Mouse (Mus musculus): ENCODE measurements around the gene Krtap16-1. TPM values are rescaled to one million over a fixed set of nuclear protein-coding genes. Genes with fewer than 3 reads are reported as not detected.

The Krtap16-1 gene
- polyA plus RNA-seq (2015; fragmentation: Nextera tagmentation; extraction: Ambion mirVana), result not detected in 2 replicates

GRCm38 (mm10) chr11:99986180-99986647 is at the start of gene Krtap16-1:
Gene Krtap16-1 (minus strand): TSS chr11:99986597.
- Histone ChIP-seq H3K4me2 (ENCODE audit: low read depth, low read length) (no peak within 1 kb of the TSS), H3K27ac (ENCODE audit: low read length) (no peak within 1 kb of the TSS), H3K9me3 (replicated peaks; ENCODE audit: control insufficient read depth, low read length) (no peaks in the 10 kb centered on the region), H3K27me3 (ENCODE audit: control insufficient read depth, insufficient read depth, low read length) (peaks cover 4% of the 10 kb centered on the region), H3K9ac (ENCODE audit: low read length) (no peak within 1 kb of the TSS), H3K4me1 (ENCODE audit: control insufficient read depth, insufficient read depth, low read length) (no peaks in the 10 kb centered on the region), H3K4me3 (ENCODE audit: low read length) (no peak within 1 kb of the TSS), H3K36me3 (ENCODE audit: control insufficient read depth, insufficient read depth) (no peaks in the 10 kb centered on the region)
- no peak for ATAC-seq (replicated peaks; ENCODE audit: extremely low read depth, insufficient read depth, low FRiP score)
- 77% methylated on average over 8 of the region's 8 CpGs for WGBS

GRCm38 (mm10) chr11:100029768-100030167 is 43.4 kb upstream of the Krtap16-1 start, which contains the start of gene Krt33b:
Gene Krt33b (minus strand): TSS chr11:100029868.
- H3K4me3 ChIP-seq (ENCODE audit: low read length), result no peak within 1 kb of the TSS
- H3K4me1 ChIP-seq (ENCODE audit: control insufficient read depth, insufficient read depth, low read length), result no peaks in the 10 kb centered on the region
- no peaks in the 10 kb centered on the region for H3K27me3 ChIP-seq (ENCODE audit: control insufficient read depth, insufficient read depth, low read length)
- no peaks in the 10 kb centered on the region for H3K9me3 ChIP-seq (replicated peaks; ENCODE audit: control insufficient read depth, low read length)
- no peak for ATAC-seq (replicated peaks; ENCODE audit: extremely low read depth, insufficient read depth, low FRiP score)
- no peak within 1 kb of the TSS for H3K27ac ChIP-seq (ENCODE audit: low read length)
- H3K4me2 ChIP-seq (ENCODE audit: low read depth, low read length), result no peak within 1 kb of the TSS
- WGBS, result 82% methylated on average over 6 of the region's 6 CpGs
- H3K36me3 ChIP-seq (ENCODE audit: control insufficient read depth, insufficient read depth), result no peaks in the 10 kb centered on the region
- no peak within 1 kb of the TSS for H3K9ac ChIP-seq (ENCODE audit: low read length)

- Histone ChIP-seq H3K9me3 (replicated peaks; ENCODE audit: control insufficient read depth, low read length) (no peaks in the 10 kb centered on the region), H3K4me2 (ENCODE audit: low read depth, low read length) (no peak overlapping the region), H3K9ac (ENCODE audit: low read length) (no peak overlapping the region), H3K4me3 (ENCODE audit: low read length) (no peak overlapping the region), H3K27me3 (ENCODE audit: control insufficient read depth, insufficient read depth, low read length) (no peaks in the 10 kb centered on the region), H3K27ac (ENCODE audit: low read length) (no peak overlapping the region), H3K4me1 (ENCODE audit: control insufficient read depth, insufficient read depth, low read length) (no peaks in the 10 kb centered on the region), H3K36me3 (ENCODE audit: control insufficient read depth, insufficient read depth) (no peaks in the 10 kb centered on the region)
- WGBS, result 49% methylated on average over 5 of the region's 5 CpGs
- ATAC-seq (replicated peaks; ENCODE audit: extremely low read depth, insufficient read depth, low FRiP score), result no peak
These were observed 35.0 kb upstream of the Krtap16-1 start for GRCm38 (mm10) chr11:100021438-100021837.

- no peak overlapping the region for H3K27ac ChIP-seq (ENCODE audit: low read length)
- no peak for ATAC-seq (replicated peaks; ENCODE audit: extremely low read depth, insufficient read depth, low FRiP score)
- H3K4me3 ChIP-seq (ENCODE audit: low read length), result no peak overlapping the region
- H3K9me3 ChIP-seq (replicated peaks; ENCODE audit: control insufficient read depth, low read length), result no peaks in the 10 kb centered on the region
- H3K36me3 ChIP-seq (ENCODE audit: control insufficient read depth, insufficient read depth), result no peaks in the 10 kb centered on the region
- no peaks in the 10 kb centered on the region for H3K4me1 ChIP-seq (ENCODE audit: control insufficient read depth, insufficient read depth, low read length)
- H3K9ac ChIP-seq (ENCODE audit: low read length), result no peak overlapping the region
- 61% methylated on average over 1 of the region's 1 CpGs for WGBS
- no peak overlapping the region for H3K4me2 ChIP-seq (ENCODE audit: low read depth, low read length)
- no peaks in the 10 kb centered on the region for H3K27me3 ChIP-seq (ENCODE audit: control insufficient read depth, insufficient read depth, low read length)
These were observed 33.1 kb upstream of the Krtap16-1 start for GRCm38 (mm10) chr11:100019466-100019865.

- Histone ChIP-seq H3K27ac (ENCODE audit: low read length) (no peak within 1 kb of the TSS), H3K4me2 (ENCODE audit: low read depth, low read length) (no peak within 1 kb of the TSS), H3K36me3 (ENCODE audit: control insufficient read depth, insufficient read depth) (no peaks in the 10 kb centered on the region), H3K4me1 (ENCODE audit: control insufficient read depth, insufficient read depth, low read length) (no peaks in the 10 kb centered on the region), H3K27me3 (ENCODE audit: control insufficient read depth, insufficient read depth, low read length) (no peaks in the 10 kb centered on the region), H3K9me3 (replicated peaks; ENCODE audit: control insufficient read depth, low read length) (no peaks in the 10 kb centered on the region), H3K9ac (ENCODE audit: low read length) (no peak within 1 kb of the TSS), H3K4me3 (ENCODE audit: low read length) (no peak within 1 kb of the TSS)
- WGBS, result 72% methylated on average over 4 of the region's 4 CpGs
- no peak for ATAC-seq (replicated peaks; ENCODE audit: extremely low read depth, insufficient read depth, low FRiP score)
These were observed 29.7 kb upstream of the Krtap16-1 start, which contains the start of gene Krt33a for GRCm38 (mm10) chr11:100016112-100016511. Gene Krt33a (minus strand): TSS chr11:100016212.

GRCm38 (mm10) chr11:100013691-100014171 is 27.3 kb upstream of the Krtap16-1 start:
- H3K4me2 ChIP-seq (ENCODE audit: low read depth, low read length), result no peak overlapping the region
- no peak overlapping the region for H3K4me3 ChIP-seq (ENCODE audit: low read length)
- no peaks in the 10 kb centered on the region for H3K9me3 ChIP-seq (replicated peaks; ENCODE audit: control insufficient read depth, low read length)
- no peak overlapping the region for H3K27ac ChIP-seq (ENCODE audit: low read length)
- no peak overlapping the region for H3K9ac ChIP-seq (ENCODE audit: low read length)
- no peaks in the 10 kb centered on the region for H3K4me1 ChIP-seq (ENCODE audit: control insufficient read depth, insufficient read depth, low read length)
- no peaks in the 10 kb centered on the region for H3K36me3 ChIP-seq (ENCODE audit: control insufficient read depth, insufficient read depth)
- ATAC-seq (replicated peaks; ENCODE audit: extremely low read depth, insufficient read depth, low FRiP score), result no peak
- 59% methylated on average over 4 of the region's 4 CpGs for WGBS
- H3K27me3 ChIP-seq (ENCODE audit: control insufficient read depth, insufficient read depth, low read length), result no peaks in the 10 kb centered on the region

- Histone ChIP-seq H3K4me2 (ENCODE audit: low read depth, low read length) (no peak overlapping the region), H3K9me3 (replicated peaks; ENCODE audit: control insufficient read depth, low read length) (no peaks in the 10 kb centered on the region; the same call in 1 of the 2 replicates), H3K27ac (ENCODE audit: low read length) (no peak overlapping the region), H3K36me3 (ENCODE audit: control insufficient read depth, insufficient read depth) (no peaks in the 10 kb centered on the region), H3K27me3 (ENCODE audit: control insufficient read depth, insufficient read depth, low read length) (no peaks in the 10 kb centered on the region), H3K4me1 (ENCODE audit: control insufficient read depth, insufficient read depth, low read length) (no peaks in the 10 kb centered on the region), H3K9ac (ENCODE audit: low read length) (no peak overlapping the region), H3K4me3 (ENCODE audit: low read length) (no peak overlapping the region)
- ATAC-seq (replicated peaks; ENCODE audit: extremely low read depth, insufficient read depth, low FRiP score), result no peak
- WGBS, result 85% methylated on average over 5 of the region's 5 CpGs
These were observed 24.3 kb upstream of the Krtap16-1 start for GRCm38 (mm10) chr11:100010682-100011081.

- H3K36me3 ChIP-seq (ENCODE audit: control insufficient read depth, insufficient read depth), result no peaks in the 10 kb centered on the region
- H3K4me1 ChIP-seq (ENCODE audit: control insufficient read depth, insufficient read depth, low read length), result no peaks in the 10 kb centered on the region
- no peak for ATAC-seq (replicated peaks; ENCODE audit: extremely low read depth, insufficient read depth, low FRiP score)
- H3K27ac ChIP-seq (ENCODE audit: low read length), result no peak overlapping the region
- no peaks in the 10 kb centered on the region for H3K27me3 ChIP-seq (ENCODE audit: control insufficient read depth, insufficient read depth, low read length)
- 67% methylated on average over 5 of the region's 5 CpGs for WGBS
- H3K4me2 ChIP-seq (ENCODE audit: low read depth, low read length), result no peak overlapping the region
- H3K9me3 ChIP-seq (replicated peaks; ENCODE audit: control insufficient read depth, low read length), result no peaks in the 10 kb centered on the region; the same call in 1 of the 2 replicates
- H3K4me3 ChIP-seq (ENCODE audit: low read length), result no peak overlapping the region
- no peak overlapping the region for H3K9ac ChIP-seq (ENCODE audit: low read length)
These were observed 21.9 kb upstream of the Krtap16-1 start for GRCm38 (mm10) chr11:100008336-100008735.

- Histone ChIP-seq H3K4me2 (ENCODE audit: low read depth, low read length) (no peak overlapping the region), H3K4me1 (ENCODE audit: control insufficient read depth, insufficient read depth, low read length) (no peaks in the 10 kb centered on the region), H3K27ac (ENCODE audit: low read length) (no peak overlapping the region), H3K27me3 (ENCODE audit: control insufficient read depth, insufficient read depth, low read length) (no peaks in the 10 kb centered on the region), H3K9me3 (replicated peaks; ENCODE audit: control insufficient read depth, low read length) (peaks cover 2% of the 10 kb centered on the region), H3K9ac (ENCODE audit: low read length) (no peak overlapping the region), H3K4me3 (ENCODE audit: low read length) (no peak overlapping the region), H3K36me3 (ENCODE audit: control insufficient read depth, insufficient read depth) (no peaks in the 10 kb centered on the region)
- 56% methylated on average over 3 of the region's 3 CpGs for WGBS
- no peak for ATAC-seq (replicated peaks; ENCODE audit: extremely low read depth, insufficient read depth, low FRiP score)
These were observed 20.2 kb upstream of the Krtap16-1 start for GRCm38 (mm10) chr11:100006624-100007023.
